Mouse (Mus musculus) limb, embryonic 15.5 days (tissue): ENCODE data around the gene Hcfc2. TPM values are rescaled to one million over a fixed set of nuclear protein-coding genes. Genes with fewer than 3 reads are reported as not detected.

ENCODE experiments used
- ATAC-seq: fragments of 200-750 bp; cut with Nextera tagmentation; 2 replicates; pipeline ENCODE4 v1.8.0; 2017; ENCODE audit warnings: low read depth, moderate TSS enrichment; ENCODE audit not compliant: insufficient number of reproducible peaks, low FRiP score, low TSS enrichment
- H3K27ac ChIP-seq: fragments of 300-500 bp; sonication (generic); 2 replicates; pipeline ENCODE4 v1.5.1; 2015; ENCODE audit warnings: moderate library complexity, mild to moderate bottlenecking, inconsistent platforms
- H3K27me3 ChIP-seq: fragments of 300-500 bp; sonication (generic); 2 replicates; pipeline ENCODE4 v1.6.1; 2015; ENCODE audit warnings: inconsistent platforms
- H3K36me3 ChIP-seq: fragments of 300-500 bp; sonication (generic); 2 replicates; pipeline ENCODE4 v1.6.1; 2015; ENCODE audit warnings: inconsistent platforms
- H3K4me1 ChIP-seq: fragments of 300-500 bp; sonication (generic); 2 replicates; pipeline ENCODE4 v1.6.1; 2015; ENCODE audit warnings: inconsistent platforms
- H3K4me2 ChIP-seq: fragments of 300-500 bp; sonication (generic); 2 replicates; pipeline ENCODE4 v1.6.1; 2015; ENCODE audit warnings: mild to moderate bottlenecking, inconsistent platforms
- H3K4me3 ChIP-seq: fragments of 300-500 bp; sonication (generic); 2 replicates; pipeline ENCODE4 v1.5.1; 2015; ENCODE audit warnings: mild to moderate bottlenecking, inconsistent platforms
- H3K9ac ChIP-seq: fragments of 300-500 bp; sonication (generic); 2 replicates; pipeline ENCODE4 v1.6.1; 2015; ENCODE audit warnings: inconsistent platforms
- H3K9me3 ChIP-seq: fragments of 300-500 bp; sonication (generic); 2 replicates; pipeline ENCODE4 v1.6.1; 2016; ENCODE audit warnings: inconsistent platforms
- WGBS: fragments of 180-500 bp; shearing (Covaris S2); methylation state at CpG from one replicate; pipeline ENCODE4 v1.1.7; 2015; 5-methylcytosine and 5-hydroxymethylcytosine counted together
- polyA plus RNA-seq: library from polyadenylated mRNA; unstranded; fragments of >200 nt; fragmentation: Nextera tagmentation; extraction: Ambion mirVana; gene quantifications from 2 replicates; pipeline ENCODE4 v1.2.1, GENCODE M21; 2015

Hcfc2 gene
- polyA plus RNA-seq: 45.1 and 51.0 TPM in 2 replicates

GRCm38 (mm10) chr10:82695956-82696355 is at the start of gene Hcfc2:
Gene Hcfc2, plus strand, starts transcription at chr10:82696160.
- H3K36me3 ChIP-seq: no peaks in the 10 kb centered on the region
- no peak within 1 kb of the TSS for H3K9ac ChIP-seq
- H3K27ac ChIP-seq: no peak within 1 kb of the TSS
- peaks cover 16% of the 10 kb centered on the region for H3K4me1 ChIP-seq
- no peak for ATAC-seq
- H3K4me3 ChIP-seq: no peak within 1 kb of the TSS
- H3K4me2 ChIP-seq: no peak within 1 kb of the TSS
- 79% methylated on average over 5 of the region's 5 CpGs for WGBS
- H3K9me3 ChIP-seq: no peaks in the 10 kb centered on the region
- H3K27me3 ChIP-seq: no peaks in the 10 kb centered on the region

GRCm38 (mm10) chr10:82647205-82647811 is 48.7 kb upstream of the Hcfc2 start:
- WGBS: 88% methylated on average over 17 of the region's 17 CpGs
- ATAC-seq: no peak
- H3K4me2 ChIP-seq: no peak overlapping the region
- no peak overlapping the region for H3K9ac ChIP-seq
- no peaks in the 10 kb centered on the region for H3K27me3 ChIP-seq
- H3K27ac ChIP-seq: no peak overlapping the region
- H3K36me3 ChIP-seq: peaks cover 70% of the 10 kb centered on the region
- H3K4me3 ChIP-seq: no peak overlapping the region
- H3K4me1 ChIP-seq: no peaks in the 10 kb centered on the region
- H3K9me3 ChIP-seq: no peaks in the 10 kb centered on the region

- 92% methylated on average over 5 of the region's 5 CpGs for WGBS
- Histone ChIP-seq H3K9me3 (no peaks in the 10 kb centered on the region), H3K4me3 (no peak overlapping the region), H3K4me2 (no peak overlapping the region), H3K4me1 (no peaks in the 10 kb centered on the region), H3K27me3 (no peaks in the 10 kb centered on the region), H3K36me3 (peaks cover 43% of the 10 kb centered on the region), H3K27ac (no peak overlapping the region), H3K9ac (no peak overlapping the region)
- no peak for ATAC-seq
Measured at GRCm38 (mm10) chr10:82651221-82651620, 44.7 kb upstream of the Hcfc2 start.

GRCm38 (mm10) chr10:82652625-82653024 is 43.3 kb upstream of the Hcfc2 start:
- ATAC-seq: no peak
- H3K9ac ChIP-seq: no peak overlapping the region
- no peaks in the 10 kb centered on the region for H3K27me3 ChIP-seq
- no peaks in the 10 kb centered on the region for H3K9me3 ChIP-seq
- no peak overlapping the region for H3K27ac ChIP-seq
- H3K4me3 ChIP-seq: no peak overlapping the region
- H3K36me3 ChIP-seq: peaks cover 31% of the 10 kb centered on the region
- 73% methylated on average over 5 of the region's 5 CpGs for WGBS
- no peaks in the 10 kb centered on the region for H3K4me1 ChIP-seq
- H3K4me2 ChIP-seq: no peak overlapping the region

- H3K9ac ChIP-seq: no peak overlapping the region
- H3K27me3 ChIP-seq: no peaks in the 10 kb centered on the region
- H3K4me1 ChIP-seq: no peaks in the 10 kb centered on the region
- H3K4me3 ChIP-seq: no peak overlapping the region
- H3K4me2 ChIP-seq: no peak overlapping the region
- H3K36me3 ChIP-seq: peaks cover 24% of the 10 kb centered on the region
- 74% methylated on average over 3 of the region's 3 CpGs for WGBS
- H3K27ac ChIP-seq: no peak overlapping the region
- H3K9me3 ChIP-seq: no peaks in the 10 kb centered on the region
- no peak for ATAC-seq
Measured at GRCm38 (mm10) chr10:82654581-82654980, 41.4 kb upstream of the Hcfc2 start.

GRCm38 (mm10) chr10:82661820-82662219 is 34.1 kb upstream of the Hcfc2 start:
- ATAC-seq: no peak
- H3K9me3 ChIP-seq: no peaks in the 10 kb centered on the region
- no peak overlapping the region for H3K27ac ChIP-seq
- H3K4me2 ChIP-seq: no peak overlapping the region
- peaks cover 3% of the 10 kb centered on the region; the same call in 1 of the 2 replicates for H3K4me1 ChIP-seq
- no peaks in the 10 kb centered on the region for H3K27me3 ChIP-seq
- 78% methylated on average over 8 of the region's 8 CpGs for WGBS
- H3K9ac ChIP-seq: no peak overlapping the region
- no peak overlapping the region for H3K4me3 ChIP-seq
- peaks cover 7% of the 10 kb centered on the region; the same call in 1 of the 2 replicates for H3K36me3 ChIP-seq

GRCm38 (mm10) chr10:82662267-82662990 is 33.5 kb upstream of the Hcfc2 start:
- Histone ChIP-seq H3K9me3 (no peaks in the 10 kb centered on the region), H3K4me2 (no peak overlapping the region), H3K27ac (0 out of 2 replicates have a peak overlapping the region, but pooled peaks have one; percentile 11), H3K27me3 (no peaks in the 10 kb centered on the region), H3K4me3 (no peak overlapping the region), H3K36me3 (peaks cover 7% of the 10 kb centered on the region; the same call in 1 of the 2 replicates), H3K4me1 (peaks cover 4% of the 10 kb centered on the region; the same call in 1 of the 2 replicates), H3K9ac (no peak overlapping the region)
- 53% methylated on average over 14 of the region's 14 CpGs for WGBS
- no peak for ATAC-seq

- H3K36me3 ChIP-seq: peaks cover 7% of the 10 kb centered on the region; the same call in 1 of the 2 replicates
- H3K4me2 ChIP-seq: no peak overlapping the region
- no peak for ATAC-seq
- peaks cover 4% of the 10 kb centered on the region; the same call in 1 of the 2 replicates for H3K4me1 ChIP-seq
- H3K4me3 ChIP-seq: no peak overlapping the region
- WGBS: 85% methylated on average over 2 of the region's 2 CpGs
- no peak overlapping the region for H3K9ac ChIP-seq
- no peaks in the 10 kb centered on the region for H3K27me3 ChIP-seq
- no peak overlapping the region for H3K27ac ChIP-seq
- H3K9me3 ChIP-seq: no peaks in the 10 kb centered on the region
Measured at GRCm38 (mm10) chr10:82663289-82663688, 32.7 kb upstream of the Hcfc2 start.

- Histone ChIP-seq H3K4me3 (no peak overlapping the region), H3K27me3 (no peaks in the 10 kb centered on the region), H3K27ac (no peak overlapping the region), H3K36me3 (peaks cover 15% of the 10 kb centered on the region; the same call in 1 of the 2 replicates), H3K9ac (no peak overlapping the region), H3K9me3 (no peaks in the 10 kb centered on the region), H3K4me2 (no peak overlapping the region), H3K4me1 (peaks cover 4% of the 10 kb centered on the region; the same call in 1 of the 2 replicates)
- no peak for ATAC-seq
- WGBS: 59% methylated on average over 3 of the region's 3 CpGs
Measured at GRCm38 (mm10) chr10:82665951-82666350, 30.0 kb upstream of the Hcfc2 start.

GRCm38 (mm10) chr10:82666436-82667234 is 29.3 kb upstream of the Hcfc2 start:
- 19% methylated on average over 22 of the region's 22 CpGs for WGBS
- no peak overlapping the region for H3K9ac ChIP-seq
- ATAC-seq: peak; percentile 79; the same call in 1 of the 2 replicates
- peaks cover 4% of the 10 kb centered on the region; the same call in 1 of the 2 replicates for H3K4me1 ChIP-seq
- H3K27ac ChIP-seq: no peak overlapping the region
- H3K4me2 ChIP-seq: peak overlapping the region; percentile 38
- no peaks in the 10 kb centered on the region for H3K27me3 ChIP-seq
- H3K9me3 ChIP-seq: no peaks in the 10 kb centered on the region
- peak overlapping the region; percentile 17; the same call in 1 of the 2 replicates for H3K4me3 ChIP-seq
- peaks cover 9% of the 10 kb centered on the region; the same call in 1 of the 2 replicates for H3K36me3 ChIP-seq

GRCm38 (mm10) chr10:82670205-82670604 is 25.8 kb upstream of the Hcfc2 start:
- no peak overlapping the region for H3K27ac ChIP-seq

More at GRCm38 (mm10) chr10:82670205-82670604, 25.8 kb upstream of the Hcfc2 start:
- Histone ChIP-seq H3K4me2 (no peak overlapping the region), H3K4me3 (no peak overlapping the region), H3K27me3 (no peaks in the 10 kb centered on the region), H3K36me3 (peaks cover 9% of the 10 kb centered on the region; the same call in 1 of the 2 replicates), H3K9ac (no peak overlapping the region), H3K9me3 (no peaks in the 10 kb centered on the region), H3K4me1 (peaks cover 4% of the 10 kb centered on the region; the same call in 1 of the 2 replicates)
- no peak for ATAC-seq
- 81% methylated on average over 6 of the region's 6 CpGs for WGBS
